Mouse (Mus musculus) mouse trophoblast stem cell (cell line): ENCODE measurements around the gene Slc25a23.
"Not testable (repeated sequence)": the region's sequence is repeated elsewhere in the genome, so short reads cannot be mapped to it uniquely, and the experiment has no call there.

Source experiments
- in situ Hi-C, 2 experiments: fragments of 300-500 bp; cut with MseI, MboI; formaldehyde crosslinking; loops; 2 replicates in 1 of 2; 3 replicates in 1 of 2; pipeline ENCODE4 v1.15.1; 2025

The Slc25a23 gene

DNA sequence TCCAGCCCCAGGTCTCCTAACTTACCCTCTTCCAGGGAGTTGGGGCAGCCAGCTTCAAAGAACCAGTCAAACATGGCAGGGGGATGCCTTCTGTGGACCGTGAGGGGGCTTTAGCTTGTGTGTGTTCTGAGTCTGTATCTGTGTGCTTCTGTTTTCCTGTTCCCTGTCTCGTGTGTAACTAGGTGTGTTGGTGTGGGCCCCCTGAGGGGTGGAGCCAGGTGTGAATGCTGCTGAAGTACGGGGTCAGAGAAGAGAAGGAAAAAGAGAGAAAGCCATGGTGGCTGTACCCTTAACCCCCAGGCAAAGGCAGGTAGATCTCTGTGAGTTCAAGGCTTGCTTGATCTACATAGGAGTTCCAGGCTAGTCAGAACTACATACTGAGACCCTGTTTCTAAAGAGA, 17.3 kb upstream of the Slc25a23 start:
- in situ Hi-C loops, result no loop called here

GRCm38 (mm10) chr17:57070699-57071098, 11.0 kb upstream of the Slc25a23 start:
- in situ Hi-C loops, result no loop called here

DNA sequence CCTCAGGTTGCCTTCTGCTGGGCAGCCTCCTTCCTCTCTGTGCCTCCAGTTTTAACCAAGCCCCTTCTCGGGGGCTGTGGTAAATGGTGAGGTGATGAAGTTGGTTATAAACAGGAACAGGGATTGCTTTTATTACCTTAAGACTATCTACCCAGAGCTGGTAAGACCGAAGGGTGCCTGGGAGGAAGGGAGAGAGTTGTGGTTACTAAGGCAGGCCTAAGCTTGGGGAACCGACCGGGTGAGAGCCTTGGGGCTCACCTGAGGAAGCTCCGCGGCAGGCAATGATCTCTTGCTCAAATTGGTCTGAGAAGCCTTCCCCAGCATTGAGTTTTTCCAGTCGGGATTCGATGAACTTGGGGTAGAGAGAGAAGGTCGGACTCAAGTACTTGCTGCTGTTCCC, 10.6 kb upstream of the Slc25a23 start:
- in situ Hi-C loops, result no loop called here

DNA sequence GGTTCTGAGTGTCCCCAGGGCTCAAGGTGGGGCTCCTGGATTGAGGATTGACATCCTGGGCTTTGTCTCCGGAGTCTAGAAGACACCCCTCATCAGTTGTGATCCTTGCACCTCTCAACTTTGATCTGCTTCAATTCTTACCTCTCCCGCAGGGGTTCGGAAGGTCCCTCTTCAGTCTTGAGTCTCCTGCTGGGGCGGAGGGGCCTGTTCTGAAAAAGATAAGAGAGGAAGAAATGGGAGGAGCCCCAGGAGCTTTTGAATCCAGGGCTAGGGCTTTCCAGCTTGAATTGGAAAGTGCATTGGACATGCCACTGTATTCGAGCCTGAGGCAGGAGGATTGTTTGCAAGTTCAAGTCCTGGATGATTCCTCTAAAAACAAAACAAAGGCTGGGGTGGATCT, 7.2 kb upstream of the Slc25a23 start:
- in situ Hi-C loops, result no loop called here

DNA sequence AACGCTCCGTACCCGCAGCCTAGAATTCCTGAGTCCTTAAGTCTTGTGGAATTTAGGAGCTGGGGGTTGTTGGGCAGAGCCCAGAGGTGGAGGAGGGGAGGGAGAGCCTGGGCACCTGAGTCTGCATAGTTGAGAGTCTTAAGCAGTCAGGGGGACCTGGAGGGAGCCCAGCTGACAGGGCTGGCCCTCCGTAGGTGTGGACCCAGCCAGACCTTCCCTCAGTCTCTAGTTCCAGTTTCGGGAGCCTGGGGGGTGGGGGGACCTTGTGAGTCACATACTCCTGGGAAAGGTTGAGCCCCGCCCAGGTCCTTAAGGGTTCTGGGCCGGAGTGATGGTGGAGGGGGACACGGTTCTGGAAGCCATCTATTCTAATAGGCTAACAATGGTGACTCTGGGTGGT, 3.4 kb upstream of the Slc25a23 start:
- in situ Hi-C loops, result no loop called here

DNA sequence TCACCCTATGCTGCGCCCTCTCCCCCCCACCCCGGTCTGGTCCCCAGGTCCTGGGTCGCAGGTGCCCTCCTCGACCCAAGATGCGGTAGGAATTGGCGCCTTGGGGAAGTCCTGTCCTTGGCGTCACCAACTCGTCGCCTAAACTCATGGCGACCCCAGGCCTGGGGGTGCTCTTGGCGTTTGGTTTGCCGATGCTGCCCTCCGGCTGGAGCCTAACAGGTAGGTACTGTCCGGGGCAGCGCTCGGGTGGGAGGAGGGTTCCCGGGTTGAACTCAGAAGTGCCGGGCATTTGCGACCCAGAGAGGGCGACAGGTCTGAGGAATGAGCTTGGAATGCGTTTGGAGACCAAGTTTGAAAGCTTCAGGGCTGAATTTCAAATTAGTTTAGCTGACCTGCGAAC, 2.9 kb upstream of the Slc25a23 start:
- in situ Hi-C loops, result no loop called here

- in situ Hi-C loops, result no loop called here
These were observed 2.4 kb upstream of the Slc25a23 start for GRCm38 (mm10) chr17:57062011-57062521.

DNA sequence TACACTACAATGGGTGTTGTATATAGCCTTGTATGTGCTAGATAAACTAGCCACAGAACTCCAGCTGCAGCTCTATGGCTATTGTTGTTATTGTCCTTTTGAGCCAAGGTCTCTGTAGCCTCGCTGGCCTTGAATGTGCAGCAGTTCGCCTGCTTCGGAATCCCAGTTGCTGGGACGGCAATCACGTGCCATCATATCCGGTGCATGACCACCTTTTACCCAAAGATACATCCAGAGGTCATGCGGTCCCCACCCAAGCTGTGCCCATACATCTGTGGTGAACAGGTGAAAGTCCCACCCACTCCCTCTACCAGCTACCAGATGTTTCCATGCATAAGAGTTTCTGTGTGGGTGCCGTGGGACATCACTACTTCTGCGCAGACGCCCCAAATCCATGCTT, 1.4 kb upstream of the Slc25a23 start:
- in situ Hi-C loops, result no loop called here

- in situ Hi-C loops, result no loop called here
These were observed 653 bp upstream of the Slc25a23 start for GRCm38 (mm10) chr17:57060231-57060801.

GRCm38 (mm10) chr17:57058891-57059485, 675 bp downstream of the Slc25a23 start, which contains the start of gene Crb3:
Gene Crb3 (plus strand): TSS chr17:57059105.
- in situ Hi-C loops, result no loop called here

- in situ Hi-C loops, result no loop called here
These were observed 3.4 kb downstream of the Slc25a23 start for GRCm38 (mm10) chr17:57056246-57056645.

GRCm38 (mm10) chr17:57051679-57052078, 8.0 kb downstream of the Slc25a23 start:
- in situ Hi-C loops, result not testable (repeated sequence)

DNA sequence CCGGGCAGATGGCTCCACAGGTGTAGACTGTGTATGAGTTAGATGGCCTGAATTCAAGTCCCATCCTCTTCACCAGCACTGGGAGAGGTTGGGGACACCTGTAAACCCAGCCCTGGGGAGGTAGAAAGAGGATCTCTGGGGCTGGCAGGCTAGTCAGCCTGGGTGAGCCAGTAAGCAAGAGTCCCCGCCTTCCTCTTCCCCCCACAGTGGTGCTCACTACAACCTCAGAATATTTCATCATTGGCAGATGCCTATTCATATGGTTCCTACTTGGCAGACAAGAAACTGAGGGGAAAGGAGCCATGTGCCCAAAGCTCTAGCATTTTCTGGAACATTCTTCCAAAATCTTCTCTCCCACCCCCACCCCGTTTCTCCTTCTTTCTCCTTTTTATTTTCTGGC, 10.8 kb downstream of the Slc25a23 start:
- in situ Hi-C loops, result no loop called here

DNA sequence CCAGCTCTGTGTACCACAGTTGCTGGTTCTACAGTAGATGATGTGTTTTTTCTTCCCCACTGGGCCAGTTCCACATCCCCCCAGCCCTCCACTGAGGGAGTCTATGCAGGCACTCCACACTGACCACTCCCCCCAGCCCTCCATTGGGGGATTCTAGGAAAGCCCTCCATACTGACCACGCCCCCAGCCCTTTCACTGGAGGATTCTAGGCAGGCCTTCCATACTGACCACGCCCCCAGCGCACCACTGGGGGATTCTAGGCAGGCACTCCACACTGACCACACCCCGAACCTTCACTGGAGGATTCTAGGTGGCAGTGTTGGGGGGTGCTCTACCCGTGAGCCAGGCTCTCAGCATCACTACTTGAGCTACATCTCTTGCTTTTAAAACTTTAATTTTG, 12.3 kb downstream of the Slc25a23 start:
- in situ Hi-C loops, result no loop called here

DNA sequence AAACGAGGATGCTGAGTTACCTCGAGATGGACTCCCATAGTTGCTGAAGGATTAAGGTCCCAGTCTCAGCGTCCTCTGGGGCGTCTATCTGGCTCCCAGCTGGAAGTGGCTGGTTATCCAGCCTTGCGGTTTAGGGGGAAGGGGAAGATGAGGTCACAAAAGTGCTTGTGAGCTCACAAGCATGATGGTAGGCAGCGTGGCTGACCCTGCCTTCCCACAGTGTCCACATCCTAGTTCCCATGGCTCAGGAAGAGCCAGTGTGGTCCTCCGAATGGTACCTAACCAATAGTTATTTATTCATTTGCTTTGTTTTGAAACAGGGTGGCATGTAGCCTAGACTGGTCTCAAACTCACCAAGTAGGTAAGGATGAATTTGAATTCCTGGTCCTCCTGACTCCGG, 18.1 kb downstream of the Slc25a23 start, which contains the start of gene Slc25a41:
Slc25a41 (minus strand) TSS at position 101 of the 400 bp plus-strand sequence.
- in situ Hi-C loops, result no loop called here

GRCm38 (mm10) chr17:57038978-57039377, 20.7 kb downstream of the Slc25a23 start:
- in situ Hi-C loops, result no loop called here

GRCm38 (mm10) chr17:57032854-57033253, 26.8 kb downstream of the Slc25a23 start:
- in situ Hi-C loops, result no loop called here

DNA sequence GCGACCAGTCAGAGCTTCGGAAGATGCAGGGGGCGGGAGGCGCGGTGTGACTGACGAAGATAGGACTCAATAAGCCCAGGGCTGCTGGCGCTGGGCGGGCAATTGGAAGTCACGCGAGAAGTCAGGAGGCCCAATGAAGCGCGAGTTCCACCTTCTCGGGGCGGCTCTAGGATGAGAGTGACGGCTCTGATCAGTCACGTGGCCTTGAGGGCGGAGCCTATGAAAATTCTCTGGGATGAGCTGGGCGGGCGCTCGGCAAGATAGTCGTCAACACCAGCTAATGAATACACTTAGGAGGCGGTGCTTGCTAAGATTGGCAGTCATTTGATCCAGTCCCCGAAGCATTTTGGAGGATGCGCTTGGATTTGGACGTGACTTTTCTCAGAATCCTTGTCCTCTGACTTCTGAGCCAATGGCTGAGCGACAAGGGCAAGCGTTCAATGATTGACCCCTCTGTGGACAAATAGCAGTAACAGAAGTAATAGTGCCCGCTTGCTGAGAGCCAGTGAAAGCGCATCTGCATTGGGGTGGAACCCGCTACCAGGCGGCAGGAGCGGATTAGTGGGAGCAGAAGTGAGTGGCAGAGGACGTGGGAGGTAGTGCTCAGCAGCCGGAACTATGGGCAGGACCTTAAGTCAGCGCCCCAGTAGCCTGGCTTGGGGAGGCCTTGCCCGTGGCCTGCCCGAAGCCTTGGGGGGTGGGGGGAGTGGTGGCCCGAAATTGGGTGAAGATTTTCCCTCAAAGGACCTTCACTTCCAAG, 27.8 kb downstream of the Slc25a23 start:
- in situ Hi-C loops, result no loop called here

DNA sequence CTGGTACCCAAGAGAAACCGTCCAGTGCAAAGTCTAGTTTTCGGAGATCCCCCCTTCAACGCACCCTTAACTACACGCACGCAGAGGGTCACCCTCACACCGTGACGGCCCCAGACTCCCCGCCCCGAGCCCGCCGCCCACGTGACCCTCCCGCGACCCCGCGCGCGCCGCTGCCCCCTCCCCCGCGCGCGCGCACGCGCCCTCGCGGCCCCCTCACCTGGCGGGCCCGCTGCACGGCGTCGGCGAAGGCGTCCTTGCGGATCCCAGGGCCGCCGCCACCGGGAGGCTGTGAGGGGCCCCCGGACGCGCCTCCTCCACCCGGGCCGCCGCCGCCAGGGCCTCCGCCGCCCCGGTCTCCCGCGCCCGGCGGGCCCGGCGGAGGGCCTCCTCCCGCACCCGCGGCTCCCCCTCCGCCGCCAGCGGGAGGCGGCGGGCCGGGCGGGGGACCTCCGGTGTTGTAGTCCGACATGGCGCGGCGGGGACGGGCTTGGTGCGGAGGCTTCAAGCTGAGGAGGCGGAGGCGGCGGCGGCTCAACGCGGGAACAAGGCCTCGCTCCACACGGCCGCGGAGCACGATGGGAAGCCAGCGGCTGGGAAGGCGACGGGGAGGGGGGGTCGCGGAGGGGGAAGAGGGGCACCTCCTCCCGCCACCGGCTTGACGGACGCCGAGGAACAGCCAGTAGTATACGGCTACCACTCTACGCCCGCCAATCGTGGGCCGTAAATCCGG, 28.6 kb downstream of the Slc25a23 start, which contains the start of gene Khsrp:
Khsrp (minus strand) TSS at position 592 of the 730 bp plus-strand sequence.
- in situ Hi-C loops, result no loop called here

DNA sequence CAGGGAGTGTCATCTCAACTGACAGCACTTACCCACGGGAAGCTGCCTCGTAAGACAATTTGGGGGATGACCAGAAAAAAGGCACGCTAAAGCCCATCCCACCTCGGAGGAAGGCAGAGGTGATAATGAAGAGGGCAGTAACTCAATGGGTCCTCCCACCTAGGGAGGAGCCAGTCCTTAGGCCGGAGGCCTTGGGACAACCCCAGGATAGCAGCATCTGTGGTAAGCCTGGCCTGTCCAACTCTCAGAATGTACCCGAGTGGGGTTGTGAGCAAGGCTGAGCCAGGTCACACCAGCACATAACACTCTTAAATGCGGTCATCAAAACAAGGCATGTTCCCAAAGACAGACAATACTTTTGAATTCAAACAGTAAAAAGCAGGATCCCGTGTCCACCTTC, 30.0 kb downstream of the Slc25a23 start:
- in situ Hi-C loops, result no loop called here

DNA sequence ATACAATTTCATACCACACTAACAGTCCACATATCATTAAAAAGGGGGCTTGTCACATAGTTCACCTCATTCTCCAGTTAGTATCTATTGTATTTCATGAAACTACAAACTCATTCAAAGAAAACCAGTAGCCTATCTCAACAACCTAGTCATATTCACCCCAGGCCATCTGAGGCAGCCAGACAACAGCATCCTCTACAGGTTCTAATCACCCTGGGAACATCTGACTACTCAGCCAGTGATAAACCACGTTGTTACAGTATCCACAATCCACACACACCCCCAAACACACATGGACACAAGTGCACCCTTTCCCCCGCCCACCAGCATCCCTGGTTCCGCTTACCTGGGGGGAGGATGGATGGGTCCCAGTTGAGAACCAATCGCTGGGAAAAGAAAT, 32.2 kb downstream of the Slc25a23 start:
- in situ Hi-C loops, result no loop called here

GRCm38 (mm10) chr17:57020960-57021359, 38.7 kb downstream of the Slc25a23 start:
- in situ Hi-C loops, result no loop called here
